Mouse (Mus musculus): Measurements from ENCODE around the gene Fgfr2.
A peak's percentile ranks its signal among the peaks of the same experiment; 100 is the strongest.

The Fgfr2 gene

DNA sequence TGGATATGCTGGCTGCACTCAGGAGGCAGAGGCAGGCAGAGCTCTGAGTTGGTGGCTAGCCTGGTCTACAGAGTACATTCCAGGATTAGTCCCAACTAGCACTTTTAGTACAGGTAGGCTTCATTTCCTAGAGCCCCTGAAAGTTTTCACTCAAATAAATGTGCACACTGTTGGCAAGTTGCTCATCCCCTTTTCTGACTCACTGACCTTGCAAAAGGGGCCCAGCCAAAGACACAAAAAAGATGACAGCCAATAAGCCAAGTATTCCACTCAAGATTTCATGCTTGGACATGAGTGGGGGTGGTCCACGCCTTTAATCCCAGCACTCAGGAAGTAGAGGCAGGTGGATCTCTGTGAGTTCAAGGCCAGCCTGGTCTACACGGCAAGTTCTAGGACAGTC is 541.7 kb downstream of the Fgfr2 start:
- DNase-seq (ENCODE audit: low read depth) = no peak

DNA sequence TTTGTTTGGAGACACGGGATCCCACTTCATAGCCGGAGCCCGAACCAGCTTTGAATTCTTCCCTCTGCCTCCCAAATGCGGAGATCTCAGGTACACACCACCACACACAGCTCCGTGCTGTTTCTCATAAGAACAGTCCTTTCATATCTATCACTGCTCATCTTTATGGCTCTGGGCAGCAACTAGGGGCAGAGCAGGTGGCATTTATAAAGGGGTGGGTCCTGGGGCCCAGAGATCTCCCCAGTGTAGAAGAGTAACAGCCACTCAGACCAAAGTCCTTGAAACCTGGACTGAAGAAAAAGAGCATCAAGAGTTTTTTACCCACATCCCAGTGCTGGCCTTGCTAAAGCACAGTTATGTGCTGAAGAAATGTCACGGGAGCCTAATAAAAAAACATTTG is 542.6 kb downstream of the Fgfr2 start:
- no peak for DNase-seq (ENCODE audit: low read depth)

DNA sequence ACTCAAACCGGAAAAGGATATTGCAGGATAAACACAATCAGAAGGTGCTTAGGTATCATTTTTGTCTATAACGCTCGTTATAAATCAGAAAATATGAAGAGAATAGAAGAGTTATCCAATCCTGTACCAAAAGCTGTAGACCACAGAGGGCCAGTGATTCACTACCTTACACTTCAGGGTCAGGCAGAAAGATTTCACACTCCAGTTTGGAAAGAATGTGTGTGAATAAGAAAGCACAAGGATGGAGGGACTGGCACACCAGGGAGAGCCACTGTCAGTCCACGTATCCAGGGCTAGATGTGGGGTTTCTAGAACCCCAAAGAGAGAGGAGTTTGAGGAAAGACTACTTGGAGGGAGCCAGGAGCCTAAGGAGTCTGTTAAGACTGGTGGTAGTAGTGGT is 546.3 kb downstream of the Fgfr2 start:
- no peak for DNase-seq (ENCODE audit: low read depth)

GRCm38 (mm10) chr7:132576116-132576650 is 547.0 kb downstream of the Fgfr2 start, which contains the start of gene Oat:
Oat (minus strand) TSS chr7:132576398.
- DNase-seq (ENCODE audit: low read depth) = peak; percentile 87

DNA sequence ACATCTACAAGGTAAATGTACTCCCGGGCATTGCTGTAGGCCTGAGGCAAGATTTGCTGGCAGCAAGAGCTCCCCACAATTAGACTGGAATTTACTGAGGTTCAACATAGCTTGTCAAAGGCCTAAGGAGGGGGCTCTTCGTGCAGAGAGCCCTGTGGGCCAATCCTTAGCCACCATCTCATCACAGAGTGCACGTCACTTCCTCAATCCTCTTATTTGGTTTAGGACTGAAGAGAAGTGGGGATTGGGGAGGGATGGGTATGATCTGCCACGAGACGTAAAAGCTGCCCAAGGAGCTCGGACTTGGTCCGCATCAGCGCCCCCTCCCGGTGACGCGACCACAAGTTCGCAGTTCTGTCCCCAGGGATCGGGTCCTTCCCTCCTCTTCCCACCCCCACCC is 547.5 kb downstream of the Fgfr2 start:
- peak; percentile 90 for DNase-seq (ENCODE audit: low read depth)

- peak; percentile 65 for DNase-seq (ENCODE audit: low read depth)
These were observed 548.5 kb downstream of the Fgfr2 start for GRCm38 (mm10) chr7:132574646-132575045.

GRCm38 (mm10) chr7:132573205-132573604 is 549.9 kb downstream of the Fgfr2 start:
- DNase-seq (ENCODE audit: low read depth) = no peak

DNA sequence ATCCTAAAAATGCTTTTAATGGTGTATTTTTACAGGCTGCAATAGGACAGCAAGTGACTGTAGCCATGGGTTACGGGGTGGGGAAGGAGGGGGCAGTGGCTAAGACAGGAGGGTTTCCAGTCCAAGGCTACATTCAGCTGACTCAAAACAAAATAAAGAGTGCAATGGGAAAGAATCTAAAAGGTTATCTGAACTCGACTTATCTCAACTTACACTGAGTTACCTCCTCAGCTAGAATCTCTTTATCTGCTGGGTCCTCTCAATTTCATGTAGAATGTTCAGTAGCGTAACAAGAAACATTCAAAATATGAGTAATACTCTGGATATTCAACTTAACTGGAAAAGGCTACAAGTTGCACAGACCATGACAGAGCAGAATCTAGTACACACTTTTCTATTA is 550.4 kb downstream of the Fgfr2 start:
- no peak for DNase-seq (ENCODE audit: low read depth)

DNA sequence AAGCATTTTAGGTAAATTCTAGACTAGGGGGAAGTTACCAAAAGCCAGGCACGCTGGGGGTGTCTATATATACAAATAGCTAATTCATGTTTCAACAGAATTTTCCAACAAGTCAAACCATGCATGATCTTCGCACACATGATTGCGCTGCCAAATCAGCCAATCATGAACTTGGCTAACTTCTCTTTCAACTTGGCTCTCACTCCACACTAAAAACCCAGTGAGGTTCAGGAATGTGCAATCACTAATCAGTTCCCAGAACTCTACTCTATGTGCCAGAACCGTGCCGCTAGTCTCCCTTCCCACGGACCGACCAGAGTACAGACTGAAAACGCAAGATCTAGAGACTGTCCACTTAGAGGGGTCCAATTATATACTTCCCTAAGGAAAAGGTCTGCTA is 551.7 kb downstream of the Fgfr2 start:
- peak; percentile 90 for DNase-seq (ENCODE audit: low read depth)

DNA sequence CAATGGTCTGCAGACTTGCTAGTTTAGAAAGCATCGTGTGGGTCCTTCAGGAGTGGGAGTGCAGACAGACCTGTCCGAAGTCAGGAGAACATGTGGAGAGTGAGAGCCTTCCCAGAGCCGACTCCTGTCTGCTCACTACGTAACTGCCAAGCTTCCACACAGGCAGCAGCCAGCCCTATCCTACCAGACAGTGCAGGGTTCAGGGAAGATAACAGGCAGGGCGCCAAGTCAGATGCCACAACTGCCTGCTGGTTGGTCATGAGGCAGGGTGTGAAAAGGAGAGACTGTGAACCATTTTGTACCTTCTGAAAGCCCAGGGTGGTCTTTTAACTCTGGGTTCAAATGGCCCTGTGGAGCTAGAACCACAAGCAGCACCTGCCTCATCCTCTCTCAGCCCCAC is 553.1 kb downstream of the Fgfr2 start:
- DNase-seq (ENCODE audit: low read depth) = no peak

GRCm38 (mm10) chr7:132568817-132569216 is 554.3 kb downstream of the Fgfr2 start:
- DNase-seq (ENCODE audit: low read depth) = no peak

DNA sequence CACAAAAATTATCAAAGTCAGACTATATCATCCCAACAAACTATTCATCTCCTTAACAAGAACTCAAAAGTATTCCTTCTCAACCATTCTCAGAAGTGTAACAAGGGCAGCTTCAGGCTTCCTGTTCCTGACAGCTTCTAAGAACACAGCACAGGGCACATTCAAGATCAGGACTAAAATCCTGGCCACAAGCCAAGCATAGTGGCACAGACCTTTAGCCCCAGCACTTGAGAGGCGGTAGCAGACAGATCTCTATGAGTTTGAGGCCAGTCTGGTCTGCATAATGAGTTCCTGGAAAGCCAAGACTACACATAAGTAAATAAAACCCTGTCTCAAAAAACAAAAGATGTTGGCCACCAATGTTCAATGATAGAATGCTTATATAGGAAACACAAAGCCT is 557.3 kb downstream of the Fgfr2 start:
- no peak for DNase-seq (ENCODE audit: low read depth)

- DNase-seq (ENCODE audit: low read depth) = no peak
These were observed 563.9 kb downstream of the Fgfr2 start for GRCm38 (mm10) chr7:132559138-132559766.

DNA sequence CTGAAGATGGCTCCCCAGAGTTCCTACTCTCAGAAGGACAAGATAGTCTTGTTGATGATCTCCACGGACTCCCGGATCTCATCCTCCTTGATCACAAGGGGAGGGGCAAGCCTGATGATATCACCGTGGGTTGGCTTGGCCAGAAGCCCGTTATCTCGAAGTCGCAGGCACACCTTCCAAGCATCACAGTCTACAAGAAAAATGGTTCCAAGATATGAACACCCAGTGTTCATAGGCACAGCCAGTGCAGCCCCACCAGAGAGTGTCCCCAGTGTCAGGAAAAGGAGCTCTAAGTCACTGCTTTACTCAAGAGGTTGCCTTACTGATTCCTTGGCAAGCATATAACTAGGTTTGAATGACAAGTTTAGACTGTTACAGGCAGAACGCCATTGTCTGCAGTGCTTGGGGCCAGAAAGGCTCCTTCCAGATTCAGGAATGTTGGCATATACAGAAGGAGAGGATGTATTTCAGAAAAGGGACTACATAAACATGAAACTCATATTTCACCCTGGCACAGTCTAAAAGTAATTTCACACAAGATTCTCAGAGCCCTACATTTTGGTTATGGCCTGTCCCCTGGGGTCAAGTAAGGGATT is 564.9 kb downstream of the Fgfr2 start:
- no peak for DNase-seq (ENCODE audit: low read depth)

- no peak for DNase-seq (ENCODE audit: low read depth)
These were observed 566.6 kb downstream of the Fgfr2 start for GRCm38 (mm10) chr7:132556575-132556974.

DNA sequence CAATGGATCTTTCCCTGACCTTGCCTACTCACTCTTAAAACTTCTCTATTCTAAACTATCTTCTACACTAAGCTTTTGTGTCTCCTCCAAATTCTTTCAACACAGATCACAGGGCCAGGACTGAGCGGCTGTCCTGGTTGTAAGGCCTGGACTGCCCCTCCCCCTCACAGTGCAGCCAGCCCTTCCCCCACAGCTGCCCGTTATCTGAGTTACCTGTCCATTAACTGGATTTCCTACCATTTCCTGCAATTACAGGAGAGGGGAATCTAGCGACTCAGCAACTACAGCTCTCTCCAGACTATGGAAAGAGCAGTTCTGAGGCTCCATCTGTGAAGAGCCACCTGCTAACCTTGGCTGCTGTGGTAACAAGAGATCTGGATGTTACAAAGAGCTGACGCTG is 567.2 kb downstream of the Fgfr2 start:
- DNase-seq (ENCODE audit: low read depth) = no peak

DNA sequence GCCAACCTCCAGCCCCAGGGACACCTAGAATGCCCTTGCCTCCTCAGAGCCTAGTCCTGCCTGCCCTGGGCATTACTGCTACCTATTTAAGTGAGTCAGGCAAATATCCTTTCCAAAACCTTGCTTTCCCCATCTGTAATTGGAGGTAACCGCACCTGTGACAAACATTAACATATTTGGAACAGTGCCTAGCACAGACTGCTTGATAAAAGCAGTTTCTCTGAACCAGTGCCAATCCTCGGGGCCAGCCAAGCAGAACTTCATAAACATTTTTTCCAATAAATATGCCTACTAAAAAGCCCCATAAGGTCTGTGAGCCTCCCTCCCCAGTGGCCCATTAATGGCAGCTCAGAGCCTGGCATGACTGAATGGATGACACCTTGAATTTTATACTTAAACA is 569.1 kb downstream of the Fgfr2 start:
- no peak for DNase-seq (ENCODE audit: low read depth)

DNA sequence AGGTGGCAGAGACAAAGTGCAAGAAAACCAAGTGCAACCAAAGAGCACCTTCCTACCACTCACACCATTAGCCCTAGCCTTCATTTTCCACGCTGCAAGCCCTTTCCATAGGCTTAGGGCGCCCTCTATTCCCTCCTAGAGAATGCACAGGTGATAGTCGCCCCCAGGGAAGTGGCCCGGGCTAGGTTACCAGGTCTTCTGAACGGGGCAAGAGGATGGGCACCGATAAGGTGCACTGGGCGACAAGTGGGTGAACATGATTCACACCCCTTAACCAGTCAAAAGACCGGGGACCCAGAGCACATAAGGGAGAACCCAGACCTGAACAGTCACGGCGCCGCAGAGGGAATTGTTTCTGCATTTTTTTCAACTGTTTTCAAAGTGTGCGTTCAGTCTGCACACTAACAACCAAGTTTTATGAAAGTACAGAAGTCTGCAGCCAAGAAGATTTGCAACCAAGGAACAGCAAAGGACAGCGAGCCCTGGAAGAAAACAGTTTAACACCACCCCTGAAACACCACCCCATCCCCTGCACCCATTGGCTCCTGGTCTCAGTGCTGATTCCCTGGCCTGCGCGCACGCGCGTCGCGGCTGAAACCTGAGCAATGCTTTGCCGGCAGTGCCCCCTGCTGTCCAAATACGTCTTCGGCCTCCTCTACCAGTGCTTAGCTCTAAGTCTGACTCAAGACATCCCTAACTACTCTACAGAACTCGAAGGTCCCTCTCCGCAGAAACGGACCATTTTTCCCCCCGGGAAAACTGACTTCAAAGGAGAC is 571.6 kb downstream of the Fgfr2 start:
- peak; percentile 90 for DNase-seq (ENCODE audit: low read depth)

DNA sequence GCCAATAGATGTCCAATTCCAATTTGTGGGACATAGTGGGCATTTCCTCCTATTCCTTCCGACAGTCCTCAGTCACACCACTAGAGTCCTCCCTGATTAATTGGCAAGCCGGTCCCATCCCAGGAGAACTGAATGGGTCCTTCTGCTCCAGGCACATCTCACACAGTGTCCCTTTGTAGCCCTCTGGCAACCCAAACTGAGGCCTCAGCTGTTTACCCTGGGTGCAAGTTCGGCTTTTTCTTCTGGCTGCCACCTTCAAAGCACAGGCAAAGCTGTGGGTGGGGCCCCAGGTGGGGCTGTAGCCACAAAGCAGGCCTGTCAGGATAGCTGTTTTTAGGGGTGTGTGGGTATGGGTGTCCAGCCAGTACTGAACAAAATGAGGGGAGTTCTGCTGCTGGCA is 576.0 kb downstream of the Fgfr2 start:
- no peak for DNase-seq (ENCODE audit: low read depth)

DNA sequence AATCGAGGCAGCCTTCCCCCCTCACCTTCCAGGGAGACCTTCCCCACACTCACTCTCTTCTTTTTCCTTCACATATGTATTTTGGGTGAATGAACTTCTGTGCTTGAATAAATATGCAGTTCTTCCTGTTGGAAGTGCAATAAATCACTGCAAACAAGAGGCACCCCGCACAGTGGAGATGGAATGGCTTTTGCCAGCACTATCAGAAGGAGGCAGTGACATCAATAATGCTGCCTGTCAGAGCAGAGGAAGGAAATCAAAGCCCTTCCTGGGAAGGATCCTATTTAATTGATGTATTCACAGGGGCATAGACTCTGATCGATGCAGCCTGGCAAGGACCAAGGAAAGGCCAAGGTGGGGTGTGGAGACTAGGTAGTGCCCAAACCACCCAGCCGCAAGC is 580.7 kb downstream of the Fgfr2 start:
- no peak for DNase-seq (ENCODE audit: low read depth)

DNA sequence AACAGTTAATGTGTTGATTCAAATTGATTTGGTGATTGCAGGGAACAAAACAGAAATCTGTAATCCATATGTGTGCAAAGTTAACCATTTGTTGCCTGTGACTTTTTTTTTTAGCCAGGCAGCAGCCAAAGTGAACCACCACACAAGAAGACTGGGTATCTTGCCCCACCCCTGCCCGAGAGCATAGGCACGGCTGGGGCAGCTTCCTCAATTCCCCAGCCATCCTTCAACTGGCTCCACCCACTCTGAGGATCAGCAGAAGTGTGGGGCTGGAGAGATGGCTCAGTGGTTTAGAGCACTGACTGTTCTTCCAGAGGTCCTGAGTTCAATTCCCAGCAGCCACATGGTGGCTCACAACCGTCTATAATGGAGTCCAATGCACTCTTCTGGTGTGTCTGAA is 581.6 kb downstream of the Fgfr2 start:
- DNase-seq (ENCODE audit: low read depth) = no peak

DNA sequence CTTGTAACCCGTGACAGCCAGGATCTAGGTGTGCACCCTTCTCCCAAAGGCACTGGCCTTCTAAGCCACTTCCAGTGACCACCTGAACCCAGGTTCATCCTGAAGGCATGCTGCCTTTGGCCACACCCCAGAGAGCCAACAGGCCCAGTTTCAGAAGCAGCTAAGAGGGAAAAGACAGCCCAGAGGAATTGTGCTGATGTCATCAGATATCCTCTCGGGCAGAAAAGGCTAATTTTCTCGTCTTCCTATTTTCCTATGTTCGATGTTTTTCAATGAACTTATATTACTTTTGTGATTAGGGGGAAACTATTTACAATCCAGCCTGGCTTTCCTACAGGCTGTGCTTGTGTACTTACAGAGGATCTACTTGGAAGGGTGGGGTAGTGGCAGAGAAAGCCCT is 582.6 kb downstream of the Fgfr2 start:
- DNase-seq (ENCODE audit: low read depth) = no peak

DNA sequence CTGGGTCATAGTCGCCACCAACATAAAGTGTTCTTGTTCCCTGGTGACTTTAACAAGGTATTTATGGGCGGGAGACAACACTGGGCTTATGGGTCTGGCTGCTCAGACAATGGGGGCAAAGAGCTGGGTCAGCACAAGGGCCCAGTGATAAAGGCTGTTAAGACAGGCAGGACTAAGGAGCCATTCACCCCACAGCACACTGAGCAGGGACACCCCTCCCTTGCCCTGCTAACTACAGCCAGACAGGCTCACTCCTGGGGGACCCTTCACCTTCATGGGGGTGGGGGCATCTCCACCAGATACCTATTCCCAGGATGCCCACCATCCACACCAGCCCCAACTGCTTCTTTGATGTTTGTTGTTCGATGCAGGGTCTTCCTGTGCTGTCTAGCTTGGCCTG is 593.9 kb downstream of the Fgfr2 start:
- no peak for DNase-seq (ENCODE audit: low read depth)

All from fibroblast of lung, adult 2 months (primary cell).